In the genomic region with DNA sequence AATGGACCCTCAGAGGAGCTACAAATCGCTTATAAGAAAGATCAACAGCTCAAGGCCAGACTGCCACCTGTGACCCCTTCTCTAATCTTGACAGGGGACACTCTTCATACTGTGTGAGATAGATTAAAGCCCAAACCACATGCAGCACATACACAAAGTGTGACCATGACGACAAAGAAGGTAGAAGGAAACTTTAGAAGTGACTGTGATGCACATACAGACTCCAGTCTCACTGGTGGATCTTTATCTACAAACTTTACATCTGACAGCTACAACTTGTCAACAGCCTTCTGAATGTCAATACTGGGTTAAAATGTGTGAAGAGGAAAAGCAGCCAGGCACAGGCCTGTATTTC, we compare ENCODE assay signal across 14 mouse cellular contexts.
DNase-seq lines count a peak whose midpoint lies in the region; ATAC-seq and TF ChIP-seq lines count a peak whose summit lies in the region.
"Had no signal": no experiment of that assay in that cellular context is flagged by ENCODE, and none has a peak within 500 bp of the region (broad histone marks: within the 10 kb centered on the region; RNA-seq: fewer than 3 reads in every experiment).

No protein-coding gene starts in this region.

- peak overlapping the region; percentile 61 for H3K27ac ChIP-seq in heart, embryonic 12.5 days (ENCODE audit: poor library complexity, severe bottlenecking)
- H3K27ac ChIP-seq in stomach, embryonic 14.5 days (ENCODE audit: low read length), result 0 out of 2 replicates have a peak overlapping the region, but pooled peaks have one; percentile 27
- H3K27ac ChIP-seq in stomach, postnatal 0 days (replicated peaks), result no peak overlapping the region
- H3K27ac ChIP-seq in liver, embryonic 15.5 days (replicated peaks), result 0 out of 2 replicates have a peak overlapping the region, but pooled peaks have one; percentile 30
- no peak overlapping the region for H3K27ac ChIP-seq in left cerebral cortex, adult 2 months
- H3K27ac ChIP-seq: forebrain, embryonic 15.5 days; gastrocnemius, adult 2 months; neural tube, embryonic 12.5 days had no signal

- no peak for TF ChIP-seq EP300 in stomach, postnatal 0 days (optimal IDR thresholded peaks at IDR 0.05)

- peak overlapping the region; percentile 27; the same call in 1 of the 2 replicates for H3K4me2 ChIP-seq in heart, embryonic 12.5 days
- H3K4me2 ChIP-seq in stomach, embryonic 14.5 days (replicated peaks; ENCODE audit: low read depth, low read length), result no peak overlapping the region
- no peak overlapping the region for H3K4me2 ChIP-seq in stomach, postnatal 0 days (replicated peaks; ENCODE audit: low read depth)
- H3K4me2 ChIP-seq in liver, embryonic 15.5 days, result no peak overlapping the region
- H3K4me2 ChIP-seq: forebrain, embryonic 15.5 days; midbrain, embryonic 11.5 days; neural tube, embryonic 12.5 days had no signal

- H3K36me3 ChIP-seq in heart, embryonic 12.5 days, result no peaks in the 10 kb centered on the region
- peaks cover 3% of the 10 kb centered on the region; the same call in 1 of the 2 replicates for H3K36me3 ChIP-seq in stomach, embryonic 14.5 days (ENCODE audit: control insufficient read depth, insufficient read depth, low read length)
- no peaks in the 10 kb centered on the region for H3K36me3 ChIP-seq in stomach, postnatal 0 days (ENCODE audit: control insufficient read depth, insufficient read depth, low read length)
- H3K36me3 ChIP-seq in liver, embryonic 15.5 days (replicated peaks), result peaks cover 93% of the 10 kb centered on the region
- H3K36me3 ChIP-seq: forebrain, embryonic 15.5 days had no signal

- ATAC-seq in heart, embryonic 12.5 days (ENCODE audit: insufficient number of reproducible peaks, low FRiP score), result no peak; the same call in 1 of the 2 replicates
- no peak for ATAC-seq in stomach, embryonic 14.5 days (ENCODE audit: insufficient number of reproducible peaks, insufficient read depth, low FRiP score, low read depth)
- ATAC-seq in stomach, postnatal 0 days (ENCODE audit: low FRiP score, low TSS enrichment), result no peak
- 0 out of 2 replicates have a peak, but pooled peaks have one; percentile 8 for ATAC-seq in liver, embryonic 15.5 days (ENCODE audit: insufficient read depth)
- ATAC-seq in monocyte, adult 5-6 weeks (replicated peaks; ENCODE audit: insufficient number of reproducible peaks, low FRiP score, low TSS enrichment, poor library complexity, severe bottlenecking), result no peak
- ATAC-seq: forebrain, embryonic 15.5 days; hindbrain, embryonic 16.5 days had no signal

- no peaks in the 10 kb centered on the region for H3K27me3 ChIP-seq in heart, embryonic 12.5 days (replicated peaks)
- no peaks in the 10 kb centered on the region for H3K27me3 ChIP-seq in stomach, embryonic 14.5 days (ENCODE audit: control insufficient read depth, insufficient read depth, low read length)
- no peaks in the 10 kb centered on the region for H3K27me3 ChIP-seq in stomach, postnatal 0 days (ENCODE audit: control insufficient read depth, insufficient read depth, low read length)
- H3K27me3 ChIP-seq in liver, embryonic 15.5 days, result no peaks in the 10 kb centered on the region
- H3K27me3 ChIP-seq: CH12.LX; forebrain, embryonic 15.5 days; neural tube, embryonic 12.5 days had no signal

- 16% methylated on average over 2 of the region's 2 CpGs for WGBS in heart, embryonic 12.5 days
- 20% methylated on average over 2 of the region's 2 CpGs for WGBS in stomach, embryonic 14.5 days
- WGBS in stomach, postnatal 0 days, result 26% methylated on average over 2 of the region's 2 CpGs
- WGBS in liver, embryonic 15.5 days (ENCODE audit: insufficient replicate concordance), result 14% methylated on average over 2 of the region's 2 CpGs

- no peak overlapping the region for H3K9ac ChIP-seq in heart, embryonic 12.5 days
- H3K9ac ChIP-seq in stomach, embryonic 14.5 days (replicated peaks; ENCODE audit: low read depth, low read length), result no peak overlapping the region
- H3K9ac ChIP-seq in stomach, postnatal 0 days (ENCODE audit: low read length), result no peak overlapping the region
- H3K9ac ChIP-seq in liver, embryonic 15.5 days, result no peak overlapping the region
- H3K9ac ChIP-seq: forebrain, embryonic 15.5 days; neural tube, embryonic 12.5 days had no signal

- no peak overlapping the region for H3K4me3 ChIP-seq in heart, embryonic 12.5 days
- H3K4me3 ChIP-seq in stomach, embryonic 14.5 days (ENCODE audit: low read depth, low read length), result no peak overlapping the region
- H3K4me3 ChIP-seq in stomach, postnatal 0 days (ENCODE audit: low read depth, low read length), result no peak overlapping the region
- no peak overlapping the region for H3K4me3 ChIP-seq in liver, embryonic 15.5 days (replicated peaks)
- H3K4me3 ChIP-seq in left cerebral cortex, adult 2 months, result no peak overlapping the region
- H3K4me3 ChIP-seq: forebrain, embryonic 15.5 days; gastrocnemius, adult 2 months; neural tube, embryonic 12.5 days had no signal

- TF ChIP-seq CTCF in stomach, postnatal 0 days (IDR thresholded peaks at IDR 0.05; ENCODE audit: low read depth), result no peak
- TF ChIP-seq CTCF in left cerebral cortex, adult 2 months (IDR thresholded peaks at IDR 0.05), result no peak

- no peak for DNase-seq in heart, adult 9 months (ENCODE audit: low spot score in 2 of 2)
- DNase-seq in stomach, postnatal 0 days (ENCODE audit: low spot score), result no peak
- DNase-seq in right cerebral cortex, adult 18-20 months, result no peak
- DNase-seq in left cerebral cortex, adult 2 months (ENCODE audit: extremely low spot score in 1 of 2, low spot score in 2 of 2), result no peak

- no peaks in the 10 kb centered on the region for H3K9me3 ChIP-seq in heart, embryonic 12.5 days (replicated peaks)
- no peaks in the 10 kb centered on the region for H3K9me3 ChIP-seq in stomach, embryonic 14.5 days (ENCODE audit: control insufficient read depth, low read depth, low read length)
- H3K9me3 ChIP-seq in stomach, postnatal 0 days (ENCODE audit: control insufficient read depth, low read length), result no peaks in the 10 kb centered on the region
- no peaks in the 10 kb centered on the region for H3K9me3 ChIP-seq in liver, embryonic 15.5 days (replicated peaks)
- H3K9me3 ChIP-seq: forebrain, embryonic 15.5 days; neural tube, embryonic 12.5 days had no signal

- H3K4me1 ChIP-seq in heart, embryonic 12.5 days (replicated peaks), result peaks cover 78% of the 10 kb centered on the region
- H3K4me1 ChIP-seq in stomach, embryonic 14.5 days (ENCODE audit: control insufficient read depth, insufficient read depth, low read length), result peaks cover 3% of the 10 kb centered on the region; the same call in 1 of the 2 replicates
- H3K4me1 ChIP-seq in stomach, postnatal 0 days (replicated peaks; ENCODE audit: control insufficient read depth, insufficient read depth), result no peaks in the 10 kb centered on the region
- H3K4me1 ChIP-seq in liver, embryonic 15.5 days (replicated peaks), result peaks cover 48% of the 10 kb centered on the region
- H3K4me1 ChIP-seq: neural tube, embryonic 12.5 days had no signal

- intact Hi-C loops in left cerebral cortex, adult 2 months (cut with DNase I), result no loop called here

Comparison
In these comparisons a context has a peak if more than half of its experiments do, and no peak if none do; other contexts are left out.
1. H3K27ac ChIP-seq: peak in heart, embryonic 12.5 days (single experiment), stomach, embryonic 14.5 days (single experiment) and liver, embryonic 15.5 days (single experiment); none in stomach, postnatal 0 days (single experiment) and left cerebral cortex, adult 2 months (single experiment).